Mouse (Mus musculus) liver, postnatal 0 days (tissue): ENCODE results near the gene AU040320.

ENCODE experiments used
- CTCF ChIP-seq: sonication (generic); IDR thresholded peaks from 2 replicates; pipeline ENCODE4 v1.5.1; 2016; ENCODE audit warnings: antibody characterized with exemption, low read depth
- EP300 ChIP-seq: IDR thresholded peaks from 2 replicates; pipeline ENCODE4 v1.6.1; 2016; ENCODE audit warnings: antibody characterized with exemption, low read depth, mild to moderate bottlenecking

DNA sequence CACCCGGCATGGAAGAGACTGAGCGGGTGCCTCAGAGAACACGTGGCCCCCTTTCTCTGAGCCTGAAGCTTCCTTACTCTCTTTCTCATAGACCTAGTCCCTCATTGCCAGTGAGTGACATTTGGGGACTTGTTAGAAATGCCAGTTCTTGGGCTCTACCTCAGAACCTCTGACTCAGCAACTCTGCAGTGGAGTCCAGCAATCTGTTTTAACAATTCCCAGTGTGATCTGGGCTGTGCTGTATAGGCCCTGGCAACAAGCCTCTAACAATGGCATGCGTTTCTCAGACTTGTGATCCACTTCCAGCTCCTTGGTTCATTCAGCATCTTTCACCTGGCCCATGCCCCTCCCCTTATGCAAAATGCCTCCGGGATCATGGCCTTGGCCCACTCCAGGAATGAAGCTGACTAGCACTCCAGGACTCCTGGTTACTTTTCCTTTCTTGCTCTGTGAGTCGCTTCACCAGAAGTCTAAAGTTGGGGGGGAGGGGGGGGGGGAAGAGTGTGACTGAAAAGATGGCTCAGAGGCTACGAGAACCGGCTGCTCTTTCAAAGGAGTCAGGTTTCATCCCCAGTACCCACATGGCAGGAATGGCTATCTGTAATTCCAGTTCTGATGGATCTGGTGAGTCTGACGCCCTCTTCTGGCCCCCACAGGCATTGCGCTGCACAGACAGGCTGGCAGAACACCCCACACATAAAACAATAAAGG is 13.2 kb upstream of the AU040320 start:
- TF ChIP-seq CTCF (peak; percentile 52), EP300 (no peak)
